Mouse (Mus musculus) erythroblast, embryonic 14.5 days (primary cell): ENCODE results near the gene Fam228a.

Experiments used
- GATA1 ChIP-seq: IDR thresholded peaks from 2 replicates; pipeline ENCODE4 v1.6.1; 2012; ENCODE audit warnings: low read length, inconsistent platforms, mixed read lengths
- TAL1 ChIP-seq: IDR thresholded peaks from 3 replicates; pipeline ENCODE4 v1.6.1; 2012; ENCODE audit warnings: low read length, inconsistent platforms, mixed read lengths

- no peak for TF ChIP-seq GATA1
- TF ChIP-seq TAL1 = no peak
Observed at GRCm38 (mm10) chr12:4729165-4729564, 9.1 kb downstream of the Fam228a start.
